Mouse (Mus musculus) E14TG2a.4 (cell line): ENCODE results near the gene Krt12.

ENCODE experiments used
- CTCF ChIP-seq: conservative IDR thresholded peaks from 2 replicates; pipeline ENCODE4 v1.5.1; 2014; ENCODE audit warnings: low read length
- NANOG ChIP-seq: IDR thresholded peaks from 2 replicates; pipeline ENCODE4 v1.6.1; 2014; ENCODE audit warnings: borderline replicate concordance, low read length, mixed read lengths
- POU5F1 ChIP-seq: IDR thresholded peaks from 2 replicates; pipeline ENCODE4 v1.6.1; 2014; ENCODE audit warnings: low read length, borderline replicate concordance

DNA sequence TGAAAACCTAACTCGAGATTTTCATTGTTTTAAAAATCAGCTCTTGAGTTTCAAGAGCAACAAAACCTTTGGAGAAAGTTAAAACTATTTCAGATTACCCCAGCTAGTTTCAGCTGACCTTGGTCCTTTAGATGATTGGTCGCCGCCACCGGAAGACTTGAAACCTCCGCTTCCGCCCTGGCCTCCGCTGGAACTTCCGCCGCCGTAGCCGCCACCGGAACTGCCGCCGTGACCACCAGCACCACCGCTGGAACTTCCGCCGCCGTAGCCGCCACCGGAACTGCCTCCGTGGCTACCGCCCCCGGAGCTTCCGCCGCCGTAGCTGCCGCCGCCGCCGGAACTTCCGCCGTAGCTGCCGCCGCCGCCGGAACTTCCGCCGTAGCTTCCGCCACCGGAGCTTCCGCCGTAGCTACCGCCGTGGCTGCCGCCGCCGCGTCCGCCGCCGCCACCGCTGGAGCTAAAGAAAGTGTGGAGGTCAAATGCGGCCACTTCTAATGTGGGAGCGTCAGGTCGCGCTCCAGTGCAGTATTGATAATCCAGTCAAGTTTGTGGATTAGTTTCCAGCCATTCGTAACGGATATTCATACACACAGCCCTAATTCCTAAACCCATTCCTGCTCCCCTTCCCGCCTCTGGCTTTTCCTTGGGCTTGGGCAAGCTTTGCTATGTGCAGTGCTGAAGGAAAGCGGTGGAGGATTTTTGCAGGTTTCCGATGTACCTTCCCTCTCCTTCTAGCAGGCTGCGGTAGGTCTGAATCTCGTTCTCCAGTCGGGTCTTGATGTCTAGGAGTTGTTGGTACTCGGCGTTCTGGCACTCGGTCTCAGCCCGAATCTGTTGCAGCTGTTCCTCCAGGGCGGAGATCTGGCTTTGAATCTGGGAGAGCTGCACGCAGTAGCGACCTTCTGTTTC, 36.0 kb downstream of the Krt12 start:
- TF ChIP-seq CTCF (no peak), POU5F1 (no peak), NANOG (no peak)
